Mouse (Mus musculus) megakaryocyte, adult 5-6 weeks (primary cell): ENCODE data around the gene Vps18. TPM values are rescaled to one million over a fixed set of nuclear protein-coding genes. Genes with fewer than 3 reads are reported as not detected.

Experiments
- ATAC-seq: 2 replicates; pipeline ENCODE4 v1.8.0; 2016; ENCODE audit warnings: mild to moderate bottlenecking, inconsistent platforms; ENCODE audit not compliant: poor library complexity, severe bottlenecking
- total RNA-seq, 2 experiments: library from RNA; stranded (forward) in 1 of 2; stranded (reverse) in 1 of 2; fragments of 153-499, 151-499 nt in 1 of 2; fragments of 221-1000, 200-1000 nt in 1 of 2; gene quantifications; 2 replicates each; pipeline versions ENCODE4 v1.2.3 to v1.2.4; 2015 to 2017

Gene Vps18
- total RNA-seq (2015) (8.9 and 9.0 TPM in 2 replicates), total RNA-seq (2017) (19.6 and 21.2 TPM in 2 replicates)

DNA sequence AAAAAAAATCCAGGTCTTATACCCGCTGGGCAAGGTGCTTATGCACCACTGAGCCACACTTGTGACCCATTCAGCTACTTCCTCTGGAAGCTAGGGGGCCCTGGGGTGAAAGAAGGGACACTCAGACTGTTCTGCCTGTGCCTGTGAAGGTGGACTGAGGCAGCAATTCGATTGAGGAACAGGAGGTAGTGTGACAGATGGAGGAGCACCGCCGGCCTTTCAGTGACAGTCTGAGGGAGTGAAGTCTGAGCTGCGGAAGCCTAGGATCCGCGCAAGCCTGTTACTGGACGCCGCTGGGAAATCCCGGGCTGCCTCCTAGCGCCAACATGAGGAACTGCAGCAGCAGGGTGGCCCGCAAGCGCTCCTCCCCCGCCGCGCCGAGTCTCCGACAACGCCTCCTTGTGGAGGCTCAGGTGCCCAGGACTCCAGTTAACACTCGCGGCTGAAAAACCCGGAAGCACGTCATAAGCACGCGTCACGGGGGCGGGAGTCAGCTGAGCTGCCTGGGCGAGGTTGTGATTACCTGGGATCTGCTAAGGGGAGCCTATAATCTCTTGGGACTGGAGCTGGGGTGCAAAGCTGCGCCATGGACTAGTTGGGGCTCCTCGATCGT, at the start of gene Vps18:
Gene Vps18 (plus strand): TSS at position 471 of the 613 bp plus-strand sequence.
- ATAC-seq, result peak; percentile 94

DNA sequence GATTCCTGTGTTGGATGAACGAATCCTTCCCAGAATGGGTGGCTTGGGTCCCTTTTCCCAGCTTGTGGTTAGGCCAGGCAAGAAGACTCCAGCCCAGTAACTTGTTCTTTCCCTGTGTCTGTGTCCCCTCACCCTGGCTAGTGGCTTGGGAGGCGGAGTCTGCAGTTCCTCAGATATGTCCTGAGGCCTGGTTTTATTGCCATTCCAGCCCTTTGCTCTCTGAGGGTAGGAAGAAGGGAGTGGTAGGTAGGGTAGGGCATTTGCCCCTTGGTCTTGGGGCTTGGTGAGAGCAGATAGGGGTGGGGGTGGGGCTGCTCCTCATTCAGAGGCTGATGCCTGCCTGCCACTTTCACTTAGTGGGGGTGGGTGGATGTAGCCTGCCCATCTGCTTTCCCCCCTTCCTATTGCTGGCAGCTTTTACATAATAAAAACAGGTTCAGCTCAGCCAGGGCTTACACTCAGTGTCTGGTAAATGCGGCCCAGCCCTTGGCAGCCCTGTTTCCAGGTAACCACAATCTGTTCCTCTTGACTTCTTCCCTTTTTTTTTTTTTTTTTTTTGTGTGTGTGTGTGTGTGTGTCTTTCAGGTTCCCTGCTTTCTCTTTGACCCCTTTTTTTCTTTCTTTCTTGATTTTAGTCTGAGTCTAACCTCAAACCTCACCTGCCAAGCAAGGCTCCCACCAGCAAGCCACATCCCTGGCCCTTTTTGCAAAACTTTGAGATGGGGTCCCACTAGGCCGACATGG, 48.3 kb upstream of the Vps18 start:
- no peak for ATAC-seq

DNA sequence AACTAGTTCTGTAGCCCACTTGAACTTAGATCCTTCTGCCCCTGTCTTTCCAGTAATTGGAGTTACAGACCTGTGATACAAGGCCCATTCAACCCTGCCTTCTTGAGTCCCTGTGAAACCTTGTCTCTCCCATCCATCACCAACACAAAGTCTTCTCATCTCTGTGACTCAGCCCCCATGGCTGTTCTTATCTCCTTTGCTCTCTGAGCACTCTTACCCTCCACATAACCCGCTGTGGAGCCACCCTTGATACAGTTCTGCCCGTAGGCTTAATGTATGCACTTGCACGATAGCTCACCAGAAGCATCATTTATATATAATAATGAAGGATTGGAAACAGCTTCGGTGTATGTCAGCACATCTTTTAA, 47.7 kb upstream of the Vps18 start:
- no peak for ATAC-seq

DNA sequence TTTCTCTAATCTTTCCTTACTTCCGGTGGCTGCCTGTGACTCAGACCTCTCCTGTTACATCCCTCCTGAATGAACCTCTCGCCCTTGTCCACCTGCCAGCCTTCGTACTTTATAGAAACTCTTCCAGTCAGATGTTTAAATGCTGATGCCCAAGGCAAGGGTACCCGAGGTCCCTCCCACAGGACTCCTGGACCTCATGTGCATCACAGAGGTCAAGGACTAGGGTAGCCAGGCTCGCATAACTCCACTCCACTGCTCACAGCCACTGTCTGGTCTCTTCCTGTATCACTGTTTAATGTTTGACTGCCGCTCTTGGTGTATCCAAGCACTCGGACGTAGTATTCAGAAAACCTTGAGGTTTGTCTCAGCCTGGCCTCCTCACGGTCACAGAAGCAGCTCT, 46.0 kb upstream of the Vps18 start:
- ATAC-seq, result no peak

DNA sequence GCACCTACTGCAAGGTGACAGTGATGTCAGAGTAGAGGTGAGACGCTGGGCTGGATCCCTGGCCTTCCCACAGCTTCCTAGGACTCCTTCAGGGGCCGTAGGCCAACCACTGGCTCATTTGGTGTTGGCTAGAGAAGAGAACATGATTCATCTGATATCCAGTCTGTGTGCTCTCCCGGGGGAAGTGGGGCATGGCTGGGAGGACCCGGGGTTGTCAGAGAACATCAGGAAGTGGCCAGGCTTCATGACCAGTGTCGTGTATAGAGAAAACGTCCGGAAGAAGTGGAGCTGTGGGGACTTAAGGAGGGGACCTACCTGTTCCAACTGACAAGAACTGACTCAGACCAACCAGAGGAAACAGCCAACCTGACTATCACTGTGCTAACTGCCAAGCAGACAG, 43.3 kb upstream of the Vps18 start:
- no peak for ATAC-seq

DNA sequence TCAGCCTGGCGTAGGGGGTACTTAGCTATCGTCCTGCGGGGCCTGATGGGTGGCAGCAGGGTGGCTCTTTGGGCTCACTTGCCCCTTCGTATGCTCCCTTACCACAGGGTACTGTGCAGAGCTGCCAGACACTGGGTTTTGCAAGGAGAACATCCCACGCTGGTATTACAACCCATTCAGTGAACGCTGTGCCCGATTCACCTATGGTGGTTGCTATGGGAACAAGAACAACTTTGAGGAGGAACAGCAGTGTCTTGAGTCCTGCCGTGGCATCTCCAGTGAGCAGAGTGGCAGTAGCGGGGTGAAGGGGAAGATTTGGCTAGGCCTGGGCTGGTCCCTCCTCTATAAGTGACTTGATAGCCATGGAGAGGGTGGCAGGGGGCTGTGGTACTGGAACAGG, 40.6 kb upstream of the Vps18 start:
- no peak for ATAC-seq

DNA sequence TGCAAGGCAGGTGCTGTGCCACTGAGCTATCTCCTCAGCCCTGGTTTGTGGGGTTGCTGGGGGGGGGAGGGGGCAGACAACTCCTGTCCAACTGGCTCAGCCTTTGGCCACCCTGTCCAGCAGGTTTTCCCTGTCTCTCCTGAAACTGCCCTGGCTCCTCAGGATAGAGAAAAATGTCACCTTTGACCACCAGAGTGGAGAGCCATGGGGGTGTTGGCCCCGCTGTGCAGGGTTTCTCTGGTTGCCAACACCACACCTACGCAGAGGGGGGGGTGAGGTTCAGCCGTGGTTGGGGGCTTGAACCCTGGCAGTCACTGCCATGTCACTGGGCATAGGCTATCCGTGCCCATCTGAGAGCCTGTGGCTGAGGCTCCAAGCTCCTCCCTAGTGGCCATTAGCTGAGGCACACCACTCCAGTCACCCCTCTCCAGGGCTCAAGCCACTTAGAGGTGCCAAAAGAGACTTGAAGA, 38.9 kb upstream of the Vps18 start:
- ATAC-seq, result no peak

DNA sequence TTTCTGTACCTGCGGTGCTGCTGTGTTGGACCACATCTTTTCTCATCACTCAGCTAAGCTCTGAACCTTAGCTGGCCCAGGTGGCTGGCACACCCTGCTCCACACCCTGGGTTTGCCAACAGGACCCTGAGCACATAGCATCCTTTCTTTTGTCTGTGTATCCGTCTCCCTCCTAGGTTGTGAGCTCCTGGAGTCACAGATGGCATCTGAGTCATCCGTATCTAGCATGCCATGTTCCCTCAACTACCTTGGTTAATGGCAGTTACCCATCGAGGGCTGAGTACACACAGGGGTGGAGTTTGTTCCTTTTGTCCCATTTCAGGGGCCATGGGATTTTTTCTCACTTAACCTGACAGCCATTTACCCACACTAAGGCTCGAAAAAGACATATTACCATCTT, 38.2 kb upstream of the Vps18 start:
- no peak for ATAC-seq

DNA sequence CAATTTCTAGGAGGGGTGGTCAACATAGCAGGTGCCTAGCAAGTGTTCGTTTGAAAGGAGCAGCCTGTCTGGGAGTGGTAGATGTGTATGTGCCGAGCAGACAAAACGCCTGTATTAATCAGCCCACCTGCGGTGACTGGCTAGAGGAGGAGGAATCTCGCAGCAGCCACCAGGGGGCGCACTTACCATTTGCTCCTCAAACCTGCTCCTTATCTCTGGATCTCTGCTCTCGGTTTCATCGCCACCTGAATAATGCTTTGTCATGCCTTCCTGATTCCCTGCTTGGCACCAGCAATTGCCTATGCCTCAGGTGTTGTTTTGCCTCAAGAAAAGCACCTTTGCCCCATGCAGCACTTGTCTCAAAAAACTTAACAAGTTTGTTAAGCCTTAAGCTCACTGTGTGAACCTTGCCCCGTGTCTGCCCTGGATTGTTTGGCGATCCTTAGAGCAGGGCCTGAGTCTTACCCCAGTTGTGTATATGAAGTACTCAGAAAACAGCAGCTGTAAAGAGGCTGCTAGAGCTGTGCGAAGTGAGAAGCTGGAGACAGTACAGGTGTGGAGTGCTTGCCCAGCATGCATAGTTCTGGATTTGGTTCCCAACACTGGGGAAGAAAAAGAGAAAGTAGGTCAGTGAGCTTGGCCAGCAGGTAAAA, 37.6 kb upstream of the Vps18 start:
- peak; percentile 98 for ATAC-seq

DNA sequence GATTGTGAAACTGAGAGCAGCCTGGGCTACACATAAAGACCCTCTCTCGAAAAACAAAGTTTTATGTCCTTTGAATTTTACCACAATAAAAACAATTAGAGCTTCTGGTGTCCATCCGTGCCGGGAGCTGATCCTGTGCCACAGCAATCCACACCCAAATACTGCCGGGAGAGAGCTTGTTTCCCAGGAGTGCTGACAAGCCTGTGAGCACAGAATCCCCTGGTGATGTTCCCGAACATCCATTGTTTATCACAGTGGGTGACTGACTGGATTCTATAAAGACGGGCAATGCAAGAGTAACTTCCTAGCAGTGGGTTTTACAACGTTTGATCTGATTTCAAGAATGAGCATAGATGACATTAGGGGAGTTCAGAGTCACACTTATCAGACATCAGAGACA, 33.6 kb upstream of the Vps18 start:
- ATAC-seq, result no peak

DNA sequence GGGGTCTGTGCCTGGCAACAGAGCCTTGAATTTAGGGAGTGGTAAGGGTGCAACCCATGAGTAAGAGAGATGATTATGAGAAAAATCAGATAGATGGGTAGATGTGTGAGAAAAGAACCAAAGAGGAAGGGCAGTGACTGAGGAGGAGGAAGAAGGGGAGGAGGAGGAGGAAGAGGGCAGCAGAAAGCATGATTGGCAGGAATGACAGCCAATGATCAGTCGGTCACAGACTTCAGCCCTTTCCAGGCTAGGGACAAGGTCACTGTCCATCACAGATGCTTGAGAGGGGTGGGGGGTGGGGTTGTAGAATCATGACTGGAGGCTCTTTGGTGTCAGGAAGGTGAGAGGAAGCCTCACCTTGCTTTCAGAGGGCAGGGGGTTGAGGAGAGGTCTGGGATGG, 28.0 kb upstream of the Vps18 start:
- ATAC-seq, result 0 out of 2 replicates have a peak, but pooled peaks have one; percentile 21

DNA sequence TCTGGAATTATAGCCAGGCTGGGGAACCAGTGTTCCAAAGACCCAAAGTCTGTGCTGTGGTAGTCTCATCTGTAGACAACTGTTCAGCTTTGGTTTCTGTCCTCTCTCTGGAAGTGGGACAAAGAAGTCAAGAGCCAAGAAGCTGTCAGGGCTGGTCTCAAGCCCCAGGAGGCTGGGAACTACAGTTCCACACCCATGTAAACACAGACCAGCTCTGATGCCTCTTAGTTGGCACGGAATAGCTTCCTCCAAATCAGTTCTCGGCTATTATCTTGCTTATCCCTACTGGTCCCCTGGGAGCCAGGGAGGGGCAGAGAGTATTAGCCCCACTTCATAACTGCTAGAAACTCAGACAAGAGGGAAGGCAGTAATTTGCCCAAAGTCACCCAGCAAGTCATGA, 27.2 kb upstream of the Vps18 start:
- no peak for ATAC-seq

DNA sequence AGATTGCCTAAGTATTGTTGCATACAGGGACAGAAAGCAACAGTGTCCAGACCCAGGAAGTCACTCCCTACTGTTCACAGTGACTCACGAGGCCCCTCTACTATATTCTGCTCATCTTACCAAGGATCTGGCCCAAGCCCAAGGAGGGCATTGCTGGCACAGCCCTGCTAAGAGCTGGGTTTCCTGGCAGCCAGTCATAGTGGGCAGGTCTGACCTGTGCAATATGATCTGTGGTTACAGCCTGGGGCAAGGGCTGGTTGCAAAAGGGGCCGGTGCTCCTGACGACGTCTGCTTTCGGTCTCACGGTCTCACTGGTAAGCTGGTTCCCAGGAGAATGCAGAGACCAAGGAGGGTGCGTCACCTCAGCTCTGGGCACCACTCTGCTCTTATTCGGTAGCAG, 25.6 kb upstream of the Vps18 start:
- peak; percentile 93 for ATAC-seq

DNA sequence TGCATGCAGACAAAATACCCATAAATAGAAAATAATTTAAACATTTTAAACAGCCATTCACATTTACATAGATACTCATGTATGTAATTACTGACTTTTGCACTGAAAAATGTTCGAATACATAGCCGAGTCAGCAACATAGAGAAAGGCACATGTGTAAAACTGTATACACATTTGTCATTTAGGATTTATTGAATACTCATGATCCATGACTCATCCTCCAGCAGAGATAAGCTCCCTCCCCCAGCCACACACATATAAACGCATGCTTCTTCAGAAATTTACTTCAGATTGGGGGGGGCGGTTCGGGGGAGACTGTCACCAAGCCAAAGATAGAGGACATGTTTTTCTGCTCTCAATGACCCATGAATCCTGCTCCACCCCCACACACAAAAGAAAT, 24.7 kb upstream of the Vps18 start:
- ATAC-seq, result no peak

DNA sequence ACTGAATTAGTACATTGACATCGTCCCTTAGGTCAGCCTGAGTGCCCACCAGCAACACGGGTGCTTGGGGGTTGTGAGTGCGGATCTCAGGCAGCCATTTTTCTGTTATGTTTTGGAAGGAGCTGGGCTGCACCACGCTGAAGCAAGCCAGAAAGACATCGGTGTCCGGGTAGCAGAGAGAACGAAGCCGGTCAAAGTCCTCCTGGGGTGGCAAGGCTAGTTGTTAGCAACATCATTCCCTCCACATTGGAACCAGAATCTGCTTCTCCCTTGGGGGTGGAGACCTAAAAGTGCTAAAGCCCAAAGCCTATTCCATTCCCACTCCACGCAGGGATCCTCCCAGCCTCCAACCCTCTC, 18.3 kb upstream of the Vps18 start:
- ATAC-seq, result no peak

DNA sequence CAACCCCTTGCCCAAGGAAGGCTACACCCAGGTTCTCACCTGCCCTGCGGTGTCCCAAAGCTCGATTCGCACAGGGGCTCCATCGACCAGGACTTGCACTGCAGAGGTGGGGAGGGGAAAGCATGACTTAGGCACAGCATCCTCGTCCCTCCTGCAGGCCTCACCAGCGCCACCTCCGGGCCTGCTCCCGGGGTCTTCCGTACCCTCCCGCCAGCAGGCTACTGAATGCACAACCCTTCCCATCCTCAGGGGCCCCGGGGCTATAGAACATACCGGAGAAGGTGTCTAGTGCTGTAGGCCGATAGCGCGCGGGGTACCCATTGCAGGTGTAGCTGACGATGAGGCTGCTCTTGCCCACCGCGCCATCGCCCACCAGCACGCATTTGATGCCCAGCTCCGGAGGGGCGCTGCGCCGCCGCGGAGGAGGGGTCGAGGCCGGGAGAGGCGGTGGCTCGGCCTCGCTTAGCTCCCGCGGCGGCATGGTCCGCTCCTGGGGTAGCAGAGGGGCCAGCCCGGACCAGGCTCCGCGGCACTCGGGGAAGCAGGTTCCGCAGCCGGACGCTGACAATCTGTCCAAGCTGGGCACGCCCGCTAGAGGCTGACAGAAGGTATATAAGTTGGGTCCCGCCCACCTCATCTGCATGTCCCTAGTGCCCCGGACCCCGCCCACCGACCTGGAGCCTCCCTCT, 17.8 kb upstream of the Vps18 start, which contains the start of gene Rhov:
Gene Rhov (minus strand): TSS at position 630 of the 689 bp plus-strand sequence.
- peak; percentile 97 for ATAC-seq

DNA sequence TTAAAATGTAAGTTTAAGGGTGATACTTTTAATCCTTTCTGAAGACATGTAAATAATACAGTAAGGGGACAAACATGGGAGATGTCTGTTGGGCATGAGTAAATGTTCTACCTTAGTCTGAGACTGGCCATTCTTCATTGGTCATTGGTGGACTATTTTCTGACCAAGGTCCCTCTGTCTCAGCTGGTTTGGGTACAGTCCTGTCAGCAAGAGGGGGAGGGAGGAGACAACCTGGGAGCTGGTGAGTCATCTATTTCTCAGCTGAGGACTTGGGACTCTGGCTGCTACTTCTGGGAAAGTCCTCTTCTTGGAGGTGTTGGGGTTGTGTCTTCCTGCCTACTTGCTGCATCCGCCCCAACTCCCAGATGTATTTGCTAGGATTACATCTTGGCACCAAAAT, 14.4 kb upstream of the Vps18 start:
- no peak for ATAC-seq

DNA sequence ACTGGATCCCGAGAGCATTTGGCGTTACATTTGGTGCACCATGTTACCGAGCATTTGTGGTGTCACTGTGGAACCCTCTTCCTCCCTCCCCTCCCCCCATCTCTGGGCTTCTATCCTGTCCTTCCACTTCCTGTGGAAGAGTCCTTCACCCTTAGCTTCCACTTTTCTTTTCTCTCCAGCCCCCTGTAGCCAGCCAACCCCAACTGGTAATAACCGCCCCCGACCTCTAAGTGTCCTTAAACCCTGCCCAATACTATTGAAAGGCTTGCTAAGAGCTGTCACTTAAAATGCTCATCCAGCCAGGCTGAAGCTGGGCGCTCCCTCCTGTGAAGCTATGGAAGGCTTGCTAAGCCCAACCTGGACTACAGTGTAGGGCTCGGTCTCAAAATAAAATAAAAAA, 11.6 kb upstream of the Vps18 start:
- ATAC-seq, result no peak

DNA sequence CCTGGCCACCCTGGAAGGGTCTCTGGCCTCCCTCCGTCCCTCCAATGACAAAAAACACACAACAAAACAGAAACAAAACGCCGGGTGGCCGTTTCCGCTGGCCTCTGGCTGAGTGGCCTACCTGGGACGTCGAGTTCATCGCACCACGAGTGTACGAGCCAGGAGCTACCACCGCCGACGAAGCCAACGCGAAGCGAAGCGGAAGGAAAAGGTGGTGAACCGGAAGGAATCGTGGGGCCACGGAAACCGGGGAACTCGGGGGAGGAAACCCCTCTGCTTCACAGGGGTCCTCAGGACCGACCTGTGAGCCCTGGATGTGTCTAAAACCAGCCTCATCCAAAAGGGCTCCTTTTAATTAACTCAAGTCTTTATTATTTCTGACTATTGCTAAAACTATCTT, 10.7 kb upstream of the Vps18 start:
- ATAC-seq, result no peak

DNA sequence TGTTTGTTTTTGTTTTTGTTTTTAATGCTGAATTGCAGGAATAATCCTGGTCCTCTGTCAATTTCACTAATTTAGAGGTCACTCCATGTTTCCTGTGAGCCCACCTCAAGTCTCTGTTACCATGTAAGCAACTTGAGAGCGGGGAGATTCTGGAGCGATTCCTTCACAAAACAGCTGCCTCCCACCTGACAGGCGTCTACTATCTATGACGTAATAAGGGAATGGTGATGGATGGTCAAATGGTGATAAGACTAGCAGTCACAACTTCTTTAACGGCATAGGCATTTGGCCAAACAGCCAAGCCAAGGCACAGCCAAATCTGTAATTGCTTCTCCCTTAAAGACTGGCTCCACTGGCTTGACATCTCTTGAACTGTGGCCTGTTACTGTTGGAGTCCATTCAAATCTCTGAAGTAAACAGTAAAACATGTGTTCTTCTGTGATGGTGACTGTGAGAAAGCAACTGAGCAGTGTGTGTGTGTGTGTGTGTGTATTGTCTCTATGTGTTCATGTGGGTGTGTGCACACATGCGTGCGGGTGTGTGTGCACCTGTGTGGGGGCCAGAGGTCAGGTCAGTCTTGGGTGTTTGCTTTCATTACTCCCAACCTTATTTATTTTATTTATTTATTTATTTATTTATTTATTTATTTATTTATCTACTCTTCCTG, 6.5 kb upstream of the Vps18 start:
- no peak for ATAC-seq

DNA sequence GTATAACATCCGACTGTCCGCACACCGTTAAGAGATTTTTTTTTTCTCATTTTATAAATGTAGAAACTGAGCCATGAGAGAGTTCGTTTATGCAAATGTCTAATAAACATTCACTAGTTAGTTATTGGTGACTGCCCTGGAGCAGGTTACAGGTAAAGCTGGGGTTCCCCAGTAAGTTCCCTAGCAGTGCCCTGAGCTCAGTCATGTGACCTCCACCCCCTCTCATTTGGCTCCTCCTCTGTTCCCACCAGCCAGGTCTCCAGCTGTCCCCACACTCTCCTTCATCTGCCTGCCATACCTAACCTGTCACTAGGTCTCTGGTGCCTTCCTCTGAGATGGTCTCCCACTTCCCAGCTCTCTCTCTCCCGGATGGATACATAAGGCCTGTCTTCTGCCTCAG, 1.2 kb upstream of the Vps18 start:
- ATAC-seq, result no peak
